Mouse (Mus musculus): Measurements from ENCODE around the gene Xndc1.
"Not testable (repeated sequence)": the region's sequence is repeated elsewhere in the genome, so short reads cannot be mapped to it uniquely, and the experiment has no call there.

Gene Xndc1

GRCm38 (mm10) chr7:102065046-102065891 is at the start of gene Xndc1, which contains the start of the genes Rnf121 and Xntrpc:
Gene Xndc1 (plus strand): TSS chr7:102065511.
Gene Rnf121 (minus strand): TSS chr7:102065469.
Gene Xntrpc (plus strand): TSS chr7:102065713.
- DNase-seq: peak; percentile 93

- no peak for DNase-seq
Measured at GRCm38 (mm10) chr7:102016936-102017335, 48.4 kb upstream of the Xndc1 start.

- peak; percentile 41 for DNase-seq
Measured at GRCm38 (mm10) chr7:102017452-102017851, 47.9 kb upstream of the Xndc1 start.

GRCm38 (mm10) chr7:102018034-102018433 is 47.3 kb upstream of the Xndc1 start:
- DNase-seq: peak; percentile 28 to 30

- no peak for DNase-seq
Measured at GRCm38 (mm10) chr7:102018590-102018989, 46.7 kb upstream of the Xndc1 start, which contains the start of gene Il18bp. Gene Il18bp (minus strand): TSS chr7:102018690.

GRCm38 (mm10) chr7:102019362-102019761 is 45.9 kb upstream of the Xndc1 start:
- DNase-seq: no peak

GRCm38 (mm10) chr7:102020934-102021333 is 44.4 kb upstream of the Xndc1 start:
- not testable (repeated sequence) for DNase-seq

GRCm38 (mm10) chr7:102023821-102024220 is 41.5 kb upstream of the Xndc1 start:
- no peak for DNase-seq

GRCm38 (mm10) chr7:102025187-102026119 is 39.9 kb upstream of the Xndc1 start:
- no peak for DNase-seq

GRCm38 (mm10) chr7:102034904-102035303 is 30.4 kb upstream of the Xndc1 start:
- DNase-seq: no peak

- DNase-seq: no peak
Measured at GRCm38 (mm10) chr7:102035534-102035933, 29.8 kb upstream of the Xndc1 start.

- no peak for DNase-seq
Measured at GRCm38 (mm10) chr7:102037318-102037717, 28.0 kb upstream of the Xndc1 start.

- peak in 1 of 2 experiments; percentile 67 for DNase-seq
Measured at GRCm38 (mm10) chr7:102042314-102042713, 23.0 kb upstream of the Xndc1 start.

- not testable (repeated sequence) for DNase-seq
Measured at GRCm38 (mm10) chr7:102048524-102048923, 16.8 kb upstream of the Xndc1 start.

- DNase-seq: no peak
Measured at GRCm38 (mm10) chr7:102061353-102061752, 4.0 kb upstream of the Xndc1 start.

- DNase-seq: no peak
Measured at GRCm38 (mm10) chr7:102062203-102062602, 3.1 kb upstream of the Xndc1 start.

- DNase-seq: no peak
Measured at GRCm38 (mm10) chr7:102063891-102064290, 1.4 kb upstream of the Xndc1 start.

GRCm38 (mm10) chr7:102064655-102065045 is 661 bp upstream of the Xndc1 start:
- DNase-seq: no peak

GRCm38 (mm10) chr7:102066363-102066762 is 1.1 kb downstream of the Xndc1 start:
- no peak for DNase-seq

GRCm38 (mm10) chr7:102076714-102077296 is 11.5 kb downstream of the Xndc1 start:
- no peak for DNase-seq

GRCm38 (mm10) chr7:102078517-102078916 is 13.2 kb downstream of the Xndc1 start:
- peak in 1 of 2 experiments; percentile 17 for DNase-seq

GRCm38 (mm10) chr7:102080311-102080710 is 15.0 kb downstream of the Xndc1 start:
- DNase-seq: no peak

- no peak for DNase-seq
Measured at GRCm38 (mm10) chr7:102081784-102082183, 16.5 kb downstream of the Xndc1 start.
